Mouse (Mus musculus): ENCODE data around the gene Inka2.
"Not testable (repeated sequence)": the region's sequence is repeated elsewhere in the genome, so short reads cannot be mapped to it uniquely, and the experiment has no call there.

DNA sequence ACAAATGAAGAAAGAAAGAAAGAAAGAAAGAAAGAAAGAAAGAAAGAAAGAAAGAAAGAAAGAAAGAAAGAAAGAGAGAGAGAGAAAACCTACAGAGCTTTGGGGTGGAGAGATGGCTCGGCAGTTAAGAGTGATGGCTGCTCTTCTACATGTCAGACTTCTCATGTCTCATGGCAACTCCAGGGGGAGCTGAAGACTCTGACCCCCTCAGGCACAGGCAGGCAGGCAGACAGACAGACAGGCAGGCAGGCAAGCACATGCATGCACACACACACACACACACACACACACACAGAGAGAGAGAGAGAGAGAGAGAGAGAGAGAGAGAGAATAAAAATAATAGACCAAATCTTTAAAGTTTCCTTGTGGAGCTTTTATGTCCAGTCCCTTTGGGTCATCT lies 3.6 kb upstream of the Inka2 start:
- TF ChIP-seq EP300 (IDR thresholded peaks at IDR 0.05; ENCODE audit: low read depth in 1 of 2, low read length in 2 of 2); ZC3H11A (IDR thresholded peaks at IDR 0.05; ENCODE audit: low read depth, low read length); GATA1 (IDR thresholded peaks at IDR 0.05; ENCODE audit: low read depth, low read length); POLR2AphosphoS5 (IDR thresholded peaks at IDR 0.05; ENCODE audit: borderline replicate concordance, low read depth, low read length); SIN3A (IDR thresholded peaks at IDR 0.05; ENCODE audit: low read length); POLR2A (IDR thresholded peaks at IDR 0.05; ENCODE audit: control insufficient read depth in 1 of 2, insufficient read depth in 1 of 2, low read depth in 1 of 2, low read length in 2 of 2, poor library complexity in 1 of 2); ZMIZ1 (IDR thresholded peaks at IDR 0.05; ENCODE audit: low read depth, low read length): not testable (repeated sequence)
- TF ChIP-seq CTCF (IDR thresholded peaks at IDR 0.05 in 2 of 3, conservative IDR thresholded peaks at IDR 0.05 in 1 of 3; ENCODE audit: control insufficient read depth in 1 of 3, insufficient read depth in 1 of 3, low read depth in 2 of 3, low read length in 3 of 3, poor library complexity in 1 of 3, severe bottlenecking in 1 of 3) (peak in 2 of 3 experiments; percentile 12 to 24; a peak in 2 of 6 replicates), ETS1 (IDR thresholded peaks at IDR 0.05; ENCODE audit: low read depth, low read length) (peak; percentile 12; the same call in 1 of the 2 replicates), MXI1 (IDR thresholded peaks at IDR 0.05; ENCODE audit: low read depth, low read length) (0 out of 2 replicates have a peak, but pooled peaks have one; percentile 3)

Data from MEL (cell line).